Mouse (Mus musculus) myocyte (in vitro differentiated cells): ENCODE measurements around the gene Frmd4a. TPM values are rescaled to one million over a fixed set of nuclear protein-coding genes. Genes with fewer than 3 reads are reported as not detected.
A peak's percentile ranks its signal among the peaks of the same experiment; 100 is the strongest.

ENCODE experiments used
- H3K27me3 ChIP-seq: one replicate; pipeline ENCODE4 v1.6.1; 2011; ENCODE audit not compliant: control insufficient read depth, insufficient read depth, insufficient read length
- H3K36me3 ChIP-seq: one replicate; pipeline ENCODE4 v1.6.1; 2011; ENCODE audit not compliant: control insufficient read depth, insufficient read depth
- H3K4me2 ChIP-seq: one replicate; pipeline ENCODE4 v1.6.1; 2011; ENCODE audit warnings: low read depth, control low read depth
- H3K4me3 ChIP-seq: one replicate; pipeline ENCODE4 v1.5.1; 2011; ENCODE audit warnings: mild to moderate bottlenecking, control low read depth, moderate library complexity
- H3K79me2 ChIP-seq: one replicate; pipeline ENCODE4 v1.6.1; 2011; ENCODE audit not compliant: control insufficient read depth, insufficient read depth
- H3ac ChIP-seq: one replicate; pipeline ENCODE4 v1.6.1; 2011; ENCODE audit not compliant: control insufficient read depth, insufficient read length
- CEBPB ChIP-seq: IDR thresholded peaks from 2 replicates; pipeline ENCODE4 v1.6.1; 2011; ENCODE audit warnings: mild to moderate bottlenecking, moderate library complexity; ENCODE audit not compliant: poor library complexity, insufficient read depth, severe bottlenecking
- E2F4 ChIP-seq: IDR thresholded peaks from one replicate; pipeline ENCODE4 v1.6.1; 2011; ENCODE audit warnings: mild to moderate bottlenecking, control low read depth, moderate library complexity; ENCODE audit not compliant: insufficient read depth
- MAX ChIP-seq: IDR thresholded peaks from one replicate; pipeline ENCODE4 v1.6.1; 2011; ENCODE audit warnings: low read depth, mild to moderate bottlenecking, control low read depth
- MYOD1 ChIP-seq, 3 experiments: IDR thresholded peaks; one replicate each; pipeline ENCODE4 v1.6.1; 2011; ENCODE audit warnings: control low read depth in 2 of 3, low read depth in 2 of 3, mild to moderate bottlenecking in 2 of 3, moderate library complexity in 1 of 3; ENCODE audit not compliant: insufficient read length in 2 of 3, control insufficient read depth in 1 of 3
- MYOG ChIP-seq, 3 experiments: IDR thresholded peaks; one replicate each; pipeline ENCODE4 v1.6.1; 2011; ENCODE audit warnings: control low read depth in 2 of 3, low read depth in 2 of 3, mild to moderate bottlenecking in 2 of 3; ENCODE audit not compliant: insufficient read length in 2 of 3, control insufficient read depth in 1 of 3, insufficient read depth in 1 of 3
- POLR2A ChIP-seq: IDR thresholded peaks from one replicate; pipeline ENCODE4 v1.6.1; 2011; ENCODE audit warnings: low read depth, mild to moderate bottlenecking, control low read depth, moderate library complexity; ENCODE audit not compliant: insufficient read length
- POLR2AphosphoS2 ChIP-seq: IDR thresholded peaks from one replicate; pipeline ENCODE4 v1.6.1; 2011; ENCODE audit warnings: low read depth, control low read depth; ENCODE audit not compliant: insufficient read length
- REST ChIP-seq: IDR thresholded peaks from one replicate; pipeline ENCODE4 v1.6.1; 2011; ENCODE audit warnings: mild to moderate bottlenecking, control low read depth, moderate library complexity; ENCODE audit not compliant: insufficient read depth, insufficient read length
- SRF ChIP-seq: IDR thresholded peaks from one replicate; pipeline ENCODE4 v1.6.1; 2011; ENCODE audit warnings: low read depth; ENCODE audit not compliant: control insufficient read depth, insufficient read length
- TCF12 ChIP-seq: IDR thresholded peaks from one replicate; pipeline ENCODE4 v1.6.1; 2011; ENCODE audit warnings: mild to moderate bottlenecking, control low read depth; ENCODE audit not compliant: poor library complexity, insufficient read depth, severe bottlenecking
- TCF3 ChIP-seq: IDR thresholded peaks from one replicate; pipeline ENCODE4 v1.6.1; 2011; ENCODE audit warnings: low read depth, control low read depth; ENCODE audit not compliant: insufficient read length
- USF1 ChIP-seq: IDR thresholded peaks from one replicate; pipeline ENCODE4 v1.6.1; 2011; ENCODE audit warnings: low read depth, mild to moderate bottlenecking, control low read depth, moderate library complexity
- polyA plus RNA-seq: library from polyadenylated mRNA; unstranded; fragments of >200 nt; fragmentation: generic; extraction: Trizol; gene quantifications from one replicate; pipeline ENCODE4 v1.2.1, GENCODE M21; 2012; ENCODE audit warnings: missing spikeins

The Frmd4a gene
- polyA plus RNA-seq, 1 experiment, result 24.7 TPM

DNA sequence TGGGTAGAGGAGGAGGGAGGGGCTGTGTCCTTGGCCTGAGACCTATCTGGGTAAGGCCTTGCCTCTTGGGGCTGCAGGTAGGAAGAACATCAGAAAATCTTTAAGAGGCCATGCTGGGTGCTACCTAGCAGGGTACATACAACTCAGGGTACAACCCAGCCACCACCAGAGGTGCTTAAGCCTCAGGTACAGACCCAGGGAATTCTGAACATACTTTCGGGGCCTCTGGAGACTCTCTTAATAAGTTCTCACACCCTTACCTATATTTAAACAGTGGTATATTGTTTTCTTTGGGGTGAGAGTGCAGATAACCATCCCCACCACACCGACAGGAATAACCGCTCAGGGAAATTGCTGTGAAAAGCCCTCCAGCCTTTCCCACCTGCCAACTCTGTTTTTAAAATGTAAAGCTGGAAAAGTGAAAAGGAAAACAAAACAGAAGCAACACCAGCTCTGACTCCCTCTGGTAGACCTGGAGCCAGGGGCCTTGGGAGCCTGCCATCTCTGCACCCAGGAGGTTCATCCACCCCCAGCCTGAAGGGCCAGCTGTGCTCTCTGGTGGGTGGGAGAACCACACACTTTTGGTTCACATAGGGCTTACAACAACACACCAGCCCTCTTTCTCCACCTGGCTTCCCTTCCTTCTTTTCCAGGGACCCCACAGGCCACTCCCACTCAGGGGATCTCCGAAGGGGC is 548.9 kb downstream of the Frmd4a start:
- H3ac ChIP-seq, result no peak overlapping the region
- TF ChIP-seq MYOD1 (IDR thresholded peaks at IDR 0.05; ENCODE audit: control insufficient read depth in 1 of 3, insufficient read length in 2 of 3, low read depth in 2 of 3) (peak in 2 of 3 experiments; percentile 58 to 79), TCF3 (no peak), MYOG (IDR thresholded peaks at IDR 0.05; ENCODE audit: control insufficient read depth in 1 of 3, insufficient read depth in 1 of 3, insufficient read length in 2 of 3, low read depth in 2 of 3) (peak in 1 of 3 experiments; percentile 81), E2F4 (no peak), POLR2AphosphoS2 (no peak)
- H3K36me3 ChIP-seq, result peaks cover 33% of the 10 kb centered on the region
- peak overlapping the region; percentile 39 for H3K4me2 ChIP-seq
- H3K4me3 ChIP-seq, result no peak overlapping the region
- peaks cover 63% of the 10 kb centered on the region for H3K79me2 ChIP-seq
- H3K27me3 ChIP-seq, result no peaks in the 10 kb centered on the region

DNA sequence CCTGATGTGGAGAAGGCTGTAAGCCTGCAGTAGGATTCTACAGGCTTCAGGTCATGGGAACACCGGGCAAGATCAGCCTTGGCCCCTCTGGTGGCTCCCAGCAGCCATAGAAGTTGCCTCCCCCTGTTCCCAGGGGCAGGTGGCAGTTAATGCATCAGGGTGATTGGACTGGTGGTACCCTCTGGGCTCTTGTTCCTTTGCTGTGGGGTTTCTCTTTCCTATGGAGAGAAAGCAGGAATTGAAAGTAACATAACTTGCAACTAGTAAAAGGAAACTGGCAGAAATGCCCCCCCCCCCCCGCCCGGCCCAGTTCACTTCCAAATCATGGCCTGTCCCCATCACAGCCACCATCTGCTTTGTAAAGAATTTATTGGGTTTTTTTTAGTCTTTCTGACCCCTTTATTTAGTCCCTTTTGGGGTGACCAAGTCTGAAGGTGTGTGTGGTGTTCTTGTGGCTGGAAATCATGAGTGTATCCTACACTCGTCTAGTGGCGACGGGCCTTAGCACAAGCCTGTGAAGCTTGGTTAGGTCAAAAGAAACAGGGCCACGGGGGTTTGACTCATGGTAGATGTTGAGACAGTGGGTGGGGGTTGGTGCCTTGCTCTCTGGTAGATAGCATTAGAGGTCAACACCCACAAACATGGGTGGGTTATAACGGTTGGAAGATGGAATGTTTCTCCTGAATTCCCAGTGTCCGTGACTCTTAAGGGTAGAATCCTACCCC is 549.6 kb downstream of the Frmd4a start:
- no peak overlapping the region for H3ac ChIP-seq
- H3K27me3 ChIP-seq, result no peaks in the 10 kb centered on the region
- H3K4me3 ChIP-seq, result no peak overlapping the region
- H3K79me2 ChIP-seq, result peaks cover 56% of the 10 kb centered on the region
- H3K36me3 ChIP-seq, result peaks cover 38% of the 10 kb centered on the region
- TF ChIP-seq TCF3 (no peak), POLR2A (no peak), USF1 (no peak), MYOD1 (IDR thresholded peaks at IDR 0.05; ENCODE audit: control insufficient read depth in 1 of 3, insufficient read length in 2 of 3, low read depth in 2 of 3) (no peak), TCF12 (no peak), REST (no peak), POLR2AphosphoS2 (no peak), MYOG (IDR thresholded peaks at IDR 0.05; ENCODE audit: control insufficient read depth in 1 of 3, insufficient read depth in 1 of 3, insufficient read length in 2 of 3, low read depth in 2 of 3) (no peak)
- peak overlapping the region; percentile 39 for H3K4me2 ChIP-seq

DNA sequence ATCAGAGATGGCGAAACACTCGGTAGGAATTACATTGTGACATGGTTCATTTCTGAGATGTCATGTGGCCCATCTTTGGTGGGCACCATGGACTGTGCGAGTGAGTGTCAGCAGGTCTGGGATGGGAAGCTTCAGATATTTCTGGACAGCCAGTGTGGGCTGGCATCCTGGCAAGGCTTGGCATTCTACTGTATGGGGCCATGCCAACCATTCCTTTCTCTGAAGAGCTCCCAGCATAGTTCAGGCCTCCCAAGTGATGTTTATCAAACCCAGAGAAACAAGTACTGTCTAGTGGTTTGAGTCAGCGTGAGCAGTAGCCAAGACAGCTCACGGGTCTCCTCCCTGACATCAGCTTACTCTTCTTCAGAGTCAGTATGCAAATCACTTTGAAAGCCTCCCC is 551.5 kb downstream of the Frmd4a start:
- H3ac ChIP-seq, result no peak overlapping the region
- no peaks in the 10 kb centered on the region for H3K27me3 ChIP-seq
- peak overlapping the region; percentile 46 for H3K4me2 ChIP-seq
- peaks cover 54% of the 10 kb centered on the region for H3K36me3 ChIP-seq
- H3K4me3 ChIP-seq, result no peak overlapping the region
- peaks cover 38% of the 10 kb centered on the region for H3K79me2 ChIP-seq
- TF ChIP-seq MYOD1 (IDR thresholded peaks at IDR 0.05; ENCODE audit: control insufficient read depth in 1 of 3, insufficient read length in 2 of 3, low read depth in 2 of 3) (peak in 2 of 3 experiments; percentile 25 to 46), REST (no peak), TCF3 (no peak), CEBPB (0 out of 2 replicates have a peak, but pooled peaks have one; percentile 20), MYOG (IDR thresholded peaks at IDR 0.05; ENCODE audit: control insufficient read depth in 1 of 3, insufficient read depth in 1 of 3, insufficient read length in 2 of 3, low read depth in 2 of 3) (peak in 1 of 3 experiments; percentile 69), POLR2A (no peak), POLR2AphosphoS2 (no peak), MAX (no peak), SRF (no peak), E2F4 (no peak), USF1 (peak; percentile 41), TCF12 (no peak)

DNA sequence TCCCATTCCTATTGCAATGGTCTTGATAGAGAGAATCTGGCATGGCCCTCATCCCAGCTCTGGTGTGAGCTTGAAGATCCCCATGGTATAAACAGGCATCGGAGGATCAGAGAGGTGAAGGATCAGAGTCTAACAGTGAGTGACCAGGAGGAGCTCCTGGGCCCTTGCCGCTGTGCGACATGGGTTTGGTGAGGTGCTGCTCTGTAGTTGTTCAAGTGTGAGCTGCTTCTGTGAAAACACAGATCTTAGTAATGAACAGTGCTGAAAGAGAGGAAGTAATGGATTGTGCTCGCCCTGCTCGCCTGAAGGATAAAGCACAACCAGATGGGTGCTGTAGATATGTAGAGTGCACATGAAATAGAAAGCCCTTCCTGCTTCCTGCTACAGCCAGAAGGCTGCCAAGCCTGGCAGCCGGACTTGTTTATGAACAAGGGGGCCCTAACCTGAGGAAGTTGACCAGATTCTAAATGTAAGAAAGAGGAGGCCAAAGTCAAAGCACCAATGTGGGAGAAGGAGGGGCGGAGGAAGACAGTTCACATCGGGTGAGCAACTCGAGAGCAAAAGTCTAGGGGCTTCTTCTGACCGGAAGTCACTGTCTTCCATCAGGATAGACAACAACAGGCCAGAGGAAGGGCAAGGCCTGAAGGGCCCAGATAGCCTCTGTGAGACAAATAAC is 552.8 kb downstream of the Frmd4a start:
- TF ChIP-seq MYOD1 (IDR thresholded peaks at IDR 0.05; ENCODE audit: control insufficient read depth in 1 of 3, insufficient read length in 2 of 3, low read depth in 2 of 3) (no peak), E2F4 (no peak), CEBPB (no peak)
- no peaks in the 10 kb centered on the region for H3K27me3 ChIP-seq
- peaks cover 24% of the 10 kb centered on the region for H3K79me2 ChIP-seq
- no peak overlapping the region for H3ac ChIP-seq
- no peak overlapping the region for H3K4me3 ChIP-seq
- peaks cover 58% of the 10 kb centered on the region for H3K36me3 ChIP-seq
- peak overlapping the region; percentile 16 for H3K4me2 ChIP-seq
